Mouse (Mus musculus) right cerebral cortex, adult 2 months (tissue): Measurements from ENCODE around the gene Ltc4s.

Source experiments
- DNase-seq, 2 experiments: peaks; one replicate each; pipeline ENCODE4 v3.0.0; 2021 to 2022; ENCODE audit warnings: low spot score in 2 of 2

The Ltc4s gene

GRCm38 (mm10) chr11:50224671-50225530, 13.5 kb downstream of the Ltc4s start:
- DNase-seq: peak; percentile 70 to 88

- no peak for DNase-seq
Measured at GRCm38 (mm10) chr11:50223783-50224662, 14.4 kb downstream of the Ltc4s start.

- no peak for DNase-seq
Measured at GRCm38 (mm10) chr11:50222559-50223276, 15.7 kb downstream of the Ltc4s start.

GRCm38 (mm10) chr11:50219833-50220232, 18.6 kb downstream of the Ltc4s start:
- no peak for DNase-seq

- DNase-seq: no peak
Measured at GRCm38 (mm10) chr11:50217811-50218210, 20.6 kb downstream of the Ltc4s start.

GRCm38 (mm10) chr11:50216724-50217366, 21.6 kb downstream of the Ltc4s start:
- DNase-seq: no peak

- no peak for DNase-seq
Measured at GRCm38 (mm10) chr11:50215633-50216032, 22.8 kb downstream of the Ltc4s start.

- no peak for DNase-seq
Measured at GRCm38 (mm10) chr11:50214631-50215030, 23.8 kb downstream of the Ltc4s start.

- DNase-seq: peak in 1 of 2 experiments; percentile 50
Measured at GRCm38 (mm10) chr11:50212848-50213758, 25.3 kb downstream of the Ltc4s start.

- no peak for DNase-seq
Measured at GRCm38 (mm10) chr11:50212060-50212739, 26.2 kb downstream of the Ltc4s start.

GRCm38 (mm10) chr11:50211322-50212059, 26.9 kb downstream of the Ltc4s start:
- no peak for DNase-seq

GRCm38 (mm10) chr11:50210505-50211151, 27.8 kb downstream of the Ltc4s start, which contains the start of the genes Sqstm1 and Mgat4b:
Sqstm1 (minus strand) TSS chr11:50210827.
Mgat4b (plus strand) TSS chr11:50210890.
- DNase-seq: peak; percentile 84 to 89

GRCm38 (mm10) chr11:50210101-50210504, 28.3 kb downstream of the Ltc4s start:
- peak; percentile 77 to 79 for DNase-seq

- DNase-seq: no peak
Measured at GRCm38 (mm10) chr11:50208039-50208438, 30.4 kb downstream of the Ltc4s start.

- no peak for DNase-seq
Measured at GRCm38 (mm10) chr11:50207344-50207743, 31.1 kb downstream of the Ltc4s start.

- no peak for DNase-seq
Measured at GRCm38 (mm10) chr11:50206037-50206436, 32.4 kb downstream of the Ltc4s start.

- no peak for DNase-seq
Measured at GRCm38 (mm10) chr11:50205434-50205833, 33.0 kb downstream of the Ltc4s start.

GRCm38 (mm10) chr11:50203302-50203827, 35.1 kb downstream of the Ltc4s start:
- no peak for DNase-seq
